Mouse (Mus musculus) urinary bladder, postnatal 36 days (tissue): ENCODE data around the gene Arap1.

Source experiments
- DNase-seq, 2 experiments: peaks; one replicate each; pipeline ENCODE4 v3.0.0; 2022; ENCODE audit warnings: low spot score in 2 of 2, mixed read lengths in 1 of 2

Gene Arap1

GRCm38 (mm10) chr7:101394569-101394968 lies 46.7 kb downstream of the Arap1 start:
- no peak for DNase-seq

GRCm38 (mm10) chr7:101395471-101395870 lies 47.6 kb downstream of the Arap1 start:
- no peak for DNase-seq

- no peak for DNase-seq
These were observed 49.3 kb downstream of the Arap1 start for GRCm38 (mm10) chr7:101397175-101397574.

- no peak for DNase-seq
These were observed 53.6 kb downstream of the Arap1 start for GRCm38 (mm10) chr7:101401510-101401909.

- DNase-seq = no peak
These were observed 56.0 kb downstream of the Arap1 start for GRCm38 (mm10) chr7:101403831-101404230.

- no peak for DNase-seq
These were observed 62.5 kb downstream of the Arap1 start, which contains the start of gene Gm45837 for GRCm38 (mm10) chr7:101410267-101410936. TSS of gene Gm45837 (plus strand) at chr7:101410886.

GRCm38 (mm10) chr7:101412796-101413195 lies 64.9 kb downstream of the Arap1 start:
- DNase-seq = peak; percentile 63 to 79

GRCm38 (mm10) chr7:101414209-101414608 lies 66.3 kb downstream of the Arap1 start:
- no peak for DNase-seq

- DNase-seq = no peak
These were observed 67.0 kb downstream of the Arap1 start for GRCm38 (mm10) chr7:101414661-101415511.

- no peak for DNase-seq
These were observed 67.7 kb downstream of the Arap1 start for GRCm38 (mm10) chr7:101415512-101416100.

- DNase-seq = no peak
These were observed 68.5 kb downstream of the Arap1 start for GRCm38 (mm10) chr7:101416391-101416790.

GRCm38 (mm10) chr7:101419013-101419770 lies 71.3 kb downstream of the Arap1 start:
- DNase-seq = no peak

GRCm38 (mm10) chr7:101421529-101421928 lies 73.7 kb downstream of the Arap1 start, which contains the start of gene Pde2a:
TSS of gene Pde2a (plus strand) at chr7:101421691.
- DNase-seq = no peak

- DNase-seq = no peak
These were observed 74.2 kb downstream of the Arap1 start for GRCm38 (mm10) chr7:101422069-101422468.

GRCm38 (mm10) chr7:101422646-101423045 lies 74.8 kb downstream of the Arap1 start:
- DNase-seq = no peak

- no peak for DNase-seq
These were observed 76.1 kb downstream of the Arap1 start for GRCm38 (mm10) chr7:101423970-101424369.

- no peak for DNase-seq
These were observed 78.8 kb downstream of the Arap1 start for GRCm38 (mm10) chr7:101426692-101427091.

GRCm38 (mm10) chr7:101427736-101428135 lies 79.9 kb downstream of the Arap1 start:
- DNase-seq = no peak

- DNase-seq = no peak
These were observed 87.2 kb downstream of the Arap1 start for GRCm38 (mm10) chr7:101435038-101435437.

GRCm38 (mm10) chr7:101437876-101438275 lies 90.0 kb downstream of the Arap1 start:
- no peak for DNase-seq

- no peak for DNase-seq
These were observed 95.2 kb downstream of the Arap1 start for GRCm38 (mm10) chr7:101443093-101443492.

GRCm38 (mm10) chr7:101444211-101444610 lies 96.3 kb downstream of the Arap1 start:
- DNase-seq = no peak
